Mouse (Mus musculus) heart, adult 2 months (tissue): ENCODE data around the gene Gm21188.
"Not testable (repeated sequence)": the region's sequence is repeated elsewhere in the genome, so short reads cannot be mapped to it uniquely, and the experiment has no call there.

ENCODE experiments used
- CTCF ChIP-seq: fragments of 200-600 bp; IDR thresholded peaks from 2 replicates; pipeline ENCODE4 v1.8.1; 2022; ENCODE audit warnings: antibody characterized with exemption, mild to moderate bottlenecking, moderate library complexity
- EP300 ChIP-seq: fragments of 200-500 bp; IDR thresholded peaks from 2 replicates; pipeline ENCODE4 v1.6.1; 2011; ENCODE audit warnings: low read depth, low read length, control low read depth; ENCODE audit not compliant: insufficient read depth

DNA sequence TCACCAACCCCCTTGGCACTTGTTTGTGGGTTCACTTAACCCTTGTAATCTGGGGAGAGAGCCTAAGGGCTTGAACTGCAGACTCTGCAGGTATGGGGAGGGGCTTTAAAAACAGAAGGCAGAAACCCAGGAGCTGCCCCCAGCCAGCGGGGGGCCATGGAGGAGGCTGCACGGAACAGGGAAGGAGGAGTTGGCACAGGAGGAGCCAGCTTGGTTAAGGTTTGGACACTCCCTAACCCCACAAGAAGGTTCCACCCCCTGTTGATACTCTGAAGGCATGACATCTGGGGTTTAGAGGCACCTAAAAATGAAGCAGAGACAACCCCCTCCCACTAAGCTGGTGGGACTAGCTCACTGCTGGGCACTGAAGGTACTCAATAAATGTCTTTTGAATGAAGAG, 38.0 kb downstream of the Gm21188 start:
- not testable (repeated sequence) for TF ChIP-seq EP300, CTCF
